Mouse (Mus musculus): ENCODE measurements around the gene Wdr82.
A peak's percentile ranks its signal among the peaks of the same experiment; 100 is the strongest.
"Not testable (repeated sequence)": the region's sequence is repeated elsewhere in the genome, so short reads cannot be mapped to it uniquely, and the experiment has no call there.

Gene Wdr82

GRCm38 (mm10) chr9:106166709-106167108, 4.0 kb upstream of the Wdr82 start:
- no peak for DNase-seq

- DNase-seq = no peak
Measured at GRCm38 (mm10) chr9:106167241-106167640, 3.5 kb upstream of the Wdr82 start.

DNA sequence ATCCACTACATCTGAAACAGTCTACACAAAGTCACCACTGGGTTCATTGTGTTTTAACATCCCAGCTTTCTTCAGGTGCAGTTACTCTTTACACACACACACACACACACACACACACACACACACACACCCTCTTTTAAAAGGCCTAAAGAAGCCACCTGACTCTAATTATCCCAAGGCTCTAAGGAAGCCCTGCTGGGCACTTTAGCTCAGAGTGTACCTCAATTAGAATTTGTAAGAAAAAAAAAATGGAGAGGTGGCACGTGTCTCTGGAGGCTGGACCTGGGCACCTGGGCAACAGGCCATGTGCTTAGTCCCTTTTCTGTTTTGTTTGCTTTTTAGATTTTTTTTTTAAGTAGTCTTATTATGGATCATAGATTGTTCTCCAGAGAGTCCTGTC, 3.0 kb upstream of the Wdr82 start:
- no peak for DNase-seq

GRCm38 (mm10) chr9:106169006-106169405, 1.7 kb upstream of the Wdr82 start:
- not testable (repeated sequence) for DNase-seq

DNA sequence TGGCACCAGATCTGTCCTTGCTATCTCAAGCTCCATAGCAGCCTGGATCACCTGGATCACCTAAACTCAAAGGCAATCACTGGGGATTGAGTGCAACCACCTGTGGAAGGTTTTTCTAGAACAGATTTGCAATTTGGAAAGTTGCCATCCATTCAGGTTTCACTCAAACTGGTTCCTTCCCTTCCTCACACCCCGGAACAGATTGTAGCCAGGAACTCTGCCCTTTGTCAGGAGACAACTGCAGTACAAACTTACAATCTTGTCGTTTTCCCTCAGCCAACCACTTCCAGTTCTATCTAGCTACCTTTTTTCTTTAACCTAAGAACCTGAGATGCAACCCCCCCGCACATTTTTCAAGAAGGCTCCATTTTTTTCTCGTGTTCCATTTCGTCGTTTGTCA, 811 bp upstream of the Wdr82 start:
- no peak for DNase-seq

DNA sequence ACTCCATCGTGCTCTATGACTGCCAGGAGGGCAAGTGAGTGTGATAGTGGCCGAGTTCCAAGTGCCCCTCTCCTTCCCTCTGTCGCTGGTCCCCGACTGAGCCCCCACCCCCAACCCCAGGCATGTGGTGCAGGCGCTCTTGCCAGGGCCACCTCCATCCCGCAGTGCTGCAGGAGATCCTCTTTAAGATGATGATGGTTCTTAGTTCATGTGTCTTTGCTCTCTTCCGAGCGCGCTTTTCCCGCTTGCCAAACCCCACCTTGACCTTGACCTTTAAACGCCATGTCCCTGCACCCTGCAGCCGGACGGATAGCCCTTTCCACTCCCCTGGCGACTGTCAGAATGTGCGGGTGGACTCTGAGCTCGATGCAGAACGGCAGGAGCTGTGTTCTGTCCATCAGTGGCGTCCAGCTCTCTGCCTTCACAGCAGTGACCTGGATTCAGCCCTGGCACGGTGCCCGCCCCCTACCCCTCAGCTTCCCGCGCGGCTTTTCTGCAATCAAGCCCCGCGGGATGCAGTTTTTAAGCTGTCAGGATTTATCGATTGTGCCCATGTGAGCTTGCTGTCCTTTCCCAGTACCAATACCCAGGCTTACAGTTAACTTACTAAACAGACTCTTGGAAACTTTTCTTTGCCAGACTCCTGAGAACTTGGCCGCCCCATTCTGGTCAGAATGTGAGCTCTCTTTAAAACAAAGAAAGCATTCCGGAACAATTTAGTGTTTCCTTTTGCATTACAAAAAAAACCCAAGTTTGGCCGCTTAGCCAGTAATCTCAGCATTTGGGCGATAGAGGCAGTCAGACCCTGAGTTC, 824 bp downstream of the Wdr82 start:
- DNase-seq = peak; percentile 86

DNA sequence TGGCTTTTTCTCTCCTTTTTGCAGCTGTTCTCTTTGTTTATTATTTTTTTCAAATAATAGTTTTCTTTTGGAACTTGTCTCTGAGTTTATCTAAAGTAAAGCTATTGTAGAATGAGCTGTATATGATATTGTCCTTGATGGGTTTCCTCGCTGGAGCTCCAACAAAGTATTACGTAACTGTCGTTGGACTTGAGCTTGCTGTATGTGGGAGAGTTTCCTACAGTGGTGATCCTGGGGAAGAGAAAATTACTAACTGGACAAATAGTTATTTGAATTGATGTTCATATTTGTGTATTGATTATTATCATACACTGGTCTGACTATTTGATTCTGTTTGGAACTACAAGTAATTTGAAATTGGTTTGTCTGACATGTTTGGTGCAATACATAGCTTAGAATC, 1.8 kb downstream of the Wdr82 start:
- no peak for DNase-seq

GRCm38 (mm10) chr9:106173363-106173762, 2.6 kb downstream of the Wdr82 start:
- DNase-seq = no peak

DNA sequence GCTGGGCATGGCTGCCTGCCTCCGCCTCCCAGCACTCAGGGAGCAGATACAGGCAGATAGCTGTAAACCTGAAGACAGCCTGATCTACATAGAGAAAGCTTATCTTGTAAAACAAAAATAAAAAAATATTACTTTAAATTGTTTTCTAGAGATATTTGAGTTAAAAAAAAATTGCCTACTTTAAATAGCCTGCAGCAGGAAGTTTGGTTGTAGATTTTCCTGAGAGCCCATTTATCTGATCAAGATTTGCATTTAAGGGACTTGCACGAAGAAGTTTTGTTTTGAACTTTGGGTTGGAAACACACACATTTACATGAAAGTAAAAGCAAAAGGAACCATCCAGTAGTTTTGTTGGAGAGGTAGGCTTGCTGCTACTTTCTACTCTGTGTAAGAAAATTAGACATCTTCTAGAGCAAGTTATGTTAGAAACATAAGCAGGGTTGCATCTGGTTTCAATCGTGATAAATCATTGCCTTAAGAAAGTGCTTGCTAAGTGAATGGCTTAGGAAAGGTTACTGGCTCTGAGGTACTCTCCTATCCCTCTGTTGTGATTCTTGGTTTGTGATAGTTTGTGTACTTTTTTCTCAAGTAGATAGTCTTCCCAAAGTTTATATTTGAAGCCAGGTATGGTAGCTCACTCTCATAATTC, 4.9 kb downstream of the Wdr82 start:
- DNase-seq = no peak

- DNase-seq = no peak
Measured at GRCm38 (mm10) chr9:106176769-106177168, 6.0 kb downstream of the Wdr82 start.

DNA sequence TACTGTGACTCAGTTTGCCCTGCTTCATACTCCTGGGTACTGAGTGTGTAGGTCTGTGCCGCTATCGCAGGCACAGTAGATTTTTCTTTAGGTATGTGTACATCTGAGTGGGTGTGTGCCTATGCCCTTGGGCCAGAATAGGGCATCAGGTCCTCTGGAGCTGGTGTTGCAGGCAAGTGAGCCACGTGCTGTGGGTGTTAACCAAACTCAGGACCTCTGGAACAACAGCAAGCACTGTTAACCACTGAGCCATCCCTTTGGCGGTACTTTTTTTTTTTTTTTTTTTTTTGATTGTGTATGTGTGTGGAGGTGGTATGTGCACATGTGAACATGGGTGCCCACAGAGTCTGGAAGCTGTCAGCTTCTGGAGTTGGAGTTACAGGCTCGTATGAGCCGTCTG, 7.1 kb downstream of the Wdr82 start:
- DNase-seq = no peak

- DNase-seq = no peak
Measured at GRCm38 (mm10) chr9:106179454-106179853, 8.7 kb downstream of the Wdr82 start.

DNA sequence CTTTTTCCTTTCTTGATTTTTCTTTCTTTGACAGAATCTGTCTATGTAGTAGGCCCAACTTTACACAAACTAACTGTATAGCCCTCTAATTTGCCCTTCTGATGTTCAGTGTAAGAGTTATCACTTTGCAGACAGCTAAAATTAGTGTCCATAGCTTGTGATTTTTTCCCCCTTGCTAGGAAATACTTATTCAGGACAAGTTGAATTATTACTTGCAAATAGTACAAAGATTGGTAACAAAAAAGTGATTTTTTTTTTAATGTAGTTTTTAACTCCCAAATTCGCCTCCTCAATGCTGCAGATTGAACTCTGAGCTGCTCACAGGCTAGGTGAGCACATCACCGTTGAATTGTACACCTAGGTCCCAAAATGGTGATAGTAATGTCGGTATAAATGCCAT, 9.2 kb downstream of the Wdr82 start:
- no peak for DNase-seq

GRCm38 (mm10) chr9:106182146-106182545, 11.4 kb downstream of the Wdr82 start:
- no peak for DNase-seq

DNA sequence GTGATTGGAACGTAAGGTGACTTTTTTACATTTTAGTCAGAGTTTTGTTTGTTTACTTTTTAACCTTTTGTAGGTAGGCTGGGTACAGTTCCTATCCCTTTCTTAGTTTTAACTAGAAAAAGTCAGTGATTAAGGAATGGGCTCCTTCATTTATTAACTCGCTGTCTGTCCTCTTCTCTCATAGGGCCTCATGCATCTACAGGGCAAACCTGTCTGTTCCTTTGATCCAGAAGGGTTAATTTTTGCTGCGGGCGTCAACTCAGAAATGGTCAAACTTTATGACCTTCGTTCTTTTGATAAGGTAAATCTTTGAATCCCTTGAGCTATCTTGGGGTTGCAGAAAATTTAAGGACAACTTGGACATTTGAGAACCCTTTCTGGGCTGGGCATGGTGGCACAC, 13.3 kb downstream of the Wdr82 start:
- no peak for DNase-seq

GRCm38 (mm10) chr9:106191355-106191754, 20.6 kb downstream of the Wdr82 start:
- DNase-seq = no peak

DNA sequence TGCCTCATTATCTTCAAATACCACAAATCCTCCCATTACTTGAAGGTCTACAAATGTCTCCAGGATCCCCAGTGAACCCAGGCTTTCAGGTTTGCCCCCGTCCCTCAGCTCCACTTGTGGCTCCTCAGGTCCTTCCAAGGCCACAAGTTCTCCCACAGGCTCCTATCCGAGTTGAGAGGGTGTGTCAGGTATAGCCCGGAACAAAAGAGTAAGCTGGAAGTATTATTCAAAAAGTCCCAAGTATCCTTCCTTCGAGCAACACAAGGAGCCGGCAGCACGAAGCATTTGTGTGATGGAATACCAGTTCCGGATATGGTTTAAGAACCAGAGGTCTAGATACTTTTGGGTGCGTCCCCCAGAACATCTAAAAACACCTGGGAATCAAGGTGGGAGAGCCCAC, 21.3 kb downstream of the Wdr82 start:
- no peak for DNase-seq

GRCm38 (mm10) chr9:106192998-106193397, 22.3 kb downstream of the Wdr82 start:
- no peak for DNase-seq

DNA sequence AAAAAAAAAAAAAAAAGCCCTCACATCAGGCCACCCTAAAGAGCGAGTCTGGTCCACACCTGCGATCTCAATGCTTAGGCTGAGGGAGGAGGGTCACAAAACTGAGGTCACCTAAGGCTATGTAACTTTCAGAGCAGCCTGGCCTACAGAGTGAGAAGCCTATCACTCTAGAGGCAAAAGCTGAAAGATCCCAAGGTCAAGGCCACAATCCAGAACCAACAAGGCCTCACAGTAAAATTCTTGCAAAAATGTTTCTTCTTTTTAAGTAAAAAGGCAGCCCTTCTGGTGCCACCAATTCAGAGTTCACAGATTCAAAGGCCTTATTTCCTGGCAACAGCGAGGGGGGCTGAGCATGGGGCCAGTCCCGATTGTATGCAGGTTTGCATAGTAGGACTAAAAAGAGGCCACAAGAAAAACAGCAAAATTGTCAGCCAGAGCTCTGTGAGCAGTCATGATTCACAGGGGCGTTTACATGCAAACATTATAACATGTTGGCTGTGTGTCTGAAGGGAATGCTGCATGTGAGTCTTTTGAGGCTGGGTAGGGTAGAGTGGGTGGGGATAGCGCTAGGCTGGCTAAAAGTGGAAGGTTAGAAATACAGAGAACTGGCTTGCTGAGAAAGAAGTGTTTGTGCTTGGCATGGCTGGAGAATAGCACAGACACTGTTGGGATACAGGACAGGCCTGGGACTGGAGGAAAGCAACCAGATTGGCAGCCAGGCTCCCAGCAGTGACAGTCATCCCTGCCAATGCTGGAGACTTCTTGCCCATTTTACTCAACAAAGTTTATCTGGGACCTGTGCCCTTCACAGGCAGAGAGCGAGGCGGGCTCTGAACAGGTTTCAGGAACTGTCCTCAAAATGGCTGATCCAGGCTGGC, 23.4 kb downstream of the Wdr82 start:
- DNase-seq = no peak

GRCm38 (mm10) chr9:106195693-106196092, 25.0 kb downstream of the Wdr82 start:
- peak; percentile 48 for DNase-seq

DNA sequence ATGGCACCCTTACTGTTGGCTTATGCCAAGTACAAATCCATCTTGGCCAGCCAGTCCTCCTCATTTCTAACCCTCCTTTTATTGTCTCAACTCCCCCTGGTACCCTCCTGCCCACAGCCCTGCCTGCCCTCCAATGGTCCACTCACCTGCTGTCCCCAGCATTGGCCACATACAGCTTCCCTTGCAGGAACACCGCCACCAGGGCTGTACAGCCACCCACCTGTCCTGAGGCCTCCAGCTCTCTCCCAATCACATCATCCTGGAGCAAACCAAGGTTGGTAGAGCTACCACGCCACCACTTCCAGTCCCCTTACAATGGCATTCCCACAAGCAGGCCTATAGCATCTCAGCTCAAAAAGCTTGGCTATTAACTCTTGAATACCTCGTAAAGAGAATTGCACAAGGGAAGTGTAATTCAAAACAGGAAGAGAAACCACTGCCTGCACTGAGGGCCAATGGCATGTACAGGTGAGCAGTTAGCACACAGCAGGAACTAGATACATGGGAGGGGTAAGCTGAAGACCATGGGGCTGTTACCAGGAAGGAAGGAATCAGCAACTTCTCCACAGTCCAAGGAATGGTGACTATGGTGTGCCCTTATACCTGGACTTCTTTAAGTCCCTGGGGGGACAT, 26.5 kb downstream of the Wdr82 start:
- DNase-seq = no peak

- DNase-seq = no peak
Measured at GRCm38 (mm10) chr9:106197732-106198131, 27.0 kb downstream of the Wdr82 start.

- peak; percentile 75 for DNase-seq
Measured at GRCm38 (mm10) chr9:106198962-106199458, 28.3 kb downstream of the Wdr82 start.
